Mouse (Mus musculus) CH12.LX (cell line): ENCODE measurements around the gene D130043K22Rik. TPM values are rescaled to one million over a fixed set of nuclear protein-coding genes. Genes with fewer than 3 reads are reported as not detected.

ENCODE experiments used
- DNase-seq: peaks from one replicate; pipeline ENCODE4 v3.0.0-alpha.2; 2013; ENCODE audit errors: extremely low read depth
- H3K27ac ChIP-seq: 2 replicates; pipeline ENCODE4 v1.5.1; 2012; ENCODE audit warnings: low read depth, mild to moderate bottlenecking, control low read depth, moderate library complexity; ENCODE audit not compliant: insufficient read depth
- H3K27me3 ChIP-seq: replicated peaks from 2 replicates; pipeline ENCODE3; 2012; ENCODE audit warnings: inconsistent platforms
- H3K36me3 ChIP-seq, 2 experiments: replicated peaks in 1 of 2; 2 replicates each; pipeline versions ENCODE3 to v1.6.1; 2012; ENCODE audit warnings: inconsistent platforms in 1 of 2, low read length in 1 of 2, mild to moderate bottlenecking in 1 of 2, mixed read lengths in 1 of 2, moderate library complexity in 1 of 2; ENCODE audit not compliant: control insufficient read depth in 1 of 2, insufficient read depth in 1 of 2
- H3K4me1 ChIP-seq, 2 experiments: 2 replicates each; pipeline ENCODE4 v1.6.1; 2012; ENCODE audit warnings: inconsistent platforms in 1 of 2, moderate library complexity in 1 of 2; ENCODE audit not compliant: insufficient read depth in 2 of 2, control insufficient read depth in 1 of 2
- H3K4me2 ChIP-seq: 2 replicates; pipeline ENCODE4 v1.6.1; 2012; ENCODE audit warnings: low read depth, mild to moderate bottlenecking, control low read depth; ENCODE audit not compliant: poor library complexity, insufficient read depth, severe bottlenecking
- H3K4me3 ChIP-seq, 3 experiments: fragments of 150-350 bp in 1 of 3; sonication (generic) in 1 of 3; replicated peaks in 1 of 3; 2 replicates each; pipeline versions ENCODE3 to v1.5.1; 2011 to 2012; ENCODE audit warnings: low read depth in 2 of 3, low read length in 2 of 3, mild to moderate bottlenecking in 2 of 3, moderate library complexity in 2 of 3, control low read depth in 1 of 3, improper control_type of control experiment in 1 of 3, inconsistent platforms in 1 of 3, mixed read lengths in 1 of 3; ENCODE audit not compliant: poor library complexity in 1 of 3
- H3K79me2 ChIP-seq: replicated peaks from 2 replicates; pipeline ENCODE4 v1.6.1; 2012; ENCODE audit warnings: mild to moderate bottlenecking, moderate library complexity; ENCODE audit not compliant: control insufficient read depth, poor library complexity, insufficient read depth, severe bottlenecking; ENCODE audit errors: extremely low read depth
- H3K9ac ChIP-seq: 2 replicates; pipeline ENCODE4 v1.6.1; 2012; ENCODE audit warnings: low read depth, mild to moderate bottlenecking, control low read depth, moderate library complexity; ENCODE audit not compliant: insufficient read depth
- H3K9me3 ChIP-seq: replicated peaks from 2 replicates; pipeline ENCODE3; 2012; ENCODE audit warnings: low read length, inconsistent platforms, mixed read lengths
- BHLHE40 ChIP-seq: IDR thresholded peaks from 2 replicates; pipeline ENCODE4 v1.6.1; 2011; ENCODE audit warnings: mild to moderate bottlenecking, low read depth, low read length, improper control_type of control experiment
- CHD2 ChIP-seq: IDR thresholded peaks from 2 replicates; pipeline ENCODE4 v1.6.1; 2011; ENCODE audit warnings: low read length, improper control_type of control experiment
- E2F4 ChIP-seq: IDR thresholded peaks from 2 replicates; pipeline ENCODE4 v1.6.1; 2011; ENCODE audit warnings: low read depth, low read length, improper control_type of control experiment; ENCODE audit not compliant: insufficient replicate concordance
- ELF1 ChIP-seq: IDR thresholded peaks from 2 replicates; pipeline ENCODE4 v1.6.1; 2014; ENCODE audit warnings: low read depth, mild to moderate bottlenecking, inconsistent platforms, low read length, improper control_type of control experiment
- GABPA ChIP-seq: IDR thresholded peaks from 2 replicates; pipeline ENCODE4 v1.6.1; 2012; ENCODE audit warnings: low read depth, low read length, improper control_type of control experiment, inconsistent platforms; ENCODE audit not compliant: insufficient replicate concordance
- HCFC1 ChIP-seq: IDR thresholded peaks from 2 replicates; pipeline ENCODE4 v1.6.1; 2012; ENCODE audit warnings: low read depth, mild to moderate bottlenecking, inconsistent platforms, low read length, improper control_type of control experiment
- JUN ChIP-seq: IDR thresholded peaks from 2 replicates; pipeline ENCODE4 v1.6.1; 2011; ENCODE audit warnings: low read depth, mild to moderate bottlenecking, low read length, improper control_type of control experiment, moderate library complexity; ENCODE audit not compliant: insufficient read depth
- KAT2A ChIP-seq: IDR thresholded peaks from 2 replicates; pipeline ENCODE4 v1.6.1; 2012; ENCODE audit warnings: low read length, improper control_type of control experiment, inconsistent platforms; ENCODE audit not compliant: insufficient replicate concordance
- MAFK ChIP-seq: IDR thresholded peaks from 2 replicates; pipeline ENCODE4 v1.6.1; 2011; ENCODE audit warnings: low read length, improper control_type of control experiment; ENCODE audit not compliant: insufficient replicate concordance
- MXI1 ChIP-seq: IDR thresholded peaks from 2 replicates; pipeline ENCODE4 v1.6.1; 2011; ENCODE audit warnings: mild to moderate bottlenecking, low read depth, low read length, improper control_type of control experiment
- NELFE ChIP-seq: IDR thresholded peaks from 2 replicates; pipeline ENCODE4 v1.6.1; 2011; ENCODE audit warnings: low read depth, low read length, improper control_type of control experiment
- NRF1 ChIP-seq: IDR thresholded peaks from 2 replicates; pipeline ENCODE4 v1.6.1; 2014; ENCODE audit warnings: low read depth, mild to moderate bottlenecking, inconsistent platforms, low read length, improper control_type of control experiment, moderate library complexity
- USF2 ChIP-seq: conservative IDR thresholded peaks from 2 replicates; pipeline ENCODE4 v1.6.1; 2011; ENCODE audit warnings: low read depth, low read length, improper control_type of control experiment
- ZMIZ1 ChIP-seq: IDR thresholded peaks from 2 replicates; pipeline ENCODE4 v1.6.1; 2012; ENCODE audit warnings: low read depth, mild to moderate bottlenecking, inconsistent platforms, low read length, improper control_type of control experiment
- dilution Hi-C: fragments of 300-500 bp; cut with MboI; formaldehyde crosslinking; loops from 2 replicates; pipeline ENCODE4 v1.14.3; 2020; ENCODE audit warnings: low sequenced_read_pairs; ENCODE audit not compliant: extremely low pct_unique_long_range_greater_than_20kb, extremely low pct_ligation_motif_present
- in situ Hi-C: fragments of 300-500 bp; cut with MboI; formaldehyde crosslinking; loops from 3 replicates; pipeline ENCODE4 v1.14.3; 2019; ENCODE audit warnings: low sequenced_read_pairs, low pct_ligation_motif_present, low pct_unique_long_range_greater_than_20kb, mixed read lengths
- polyA plus RNA-seq: library from polyadenylated mRNA; unstranded; fragments of >175 nt; gene quantifications from 2 replicates; pipeline ENCODE4 v1.2.1, GENCODE M21; 2012; ENCODE audit warnings: low read depth; ENCODE audit not compliant: insufficient read length
- total RNA-seq, 2 experiments: library from RNA; depleted of rRNA; stranded (reverse); fragments of 300-350 nt in 1 of 2; fragments of >200 nt in 1 of 2; gene quantifications; 2 replicates each; pipeline ENCODE4 v1.2.3; 2012 to 2014

The D130043K22Rik gene
- total and polyA plus RNA-seq, 3 experiments = 0.04 to 0.25 (median 0.05) TPM

GRCm38 (mm10) chr13:24901916-24902315 is 57.0 kb downstream of the D130043K22Rik start:
- Histone ChIP-seq H3K27me3 (no peaks in the 10 kb centered on the region), H3K79me2 (no peaks in the 10 kb centered on the region), H3K4me1 (peaks cover 0 to 8% of the 10 kb centered on the region in 2 experiments; a peak in 3 of 4 replicates), H3K4me2 (no peak overlapping the region), H3K9me3 (peaks cover 3% of the 10 kb centered on the region), H3K27ac (no peak overlapping the region), H3K9ac (no peak overlapping the region), H3K36me3 (no peaks in the 10 kb centered on the region), H3K4me3 (no peak overlapping the region)
- in situ Hi-C loops (loop anchor here (25.0 kb wide), 3 partner anchors 190 to 565 kb away; partner anchors contain the start of gene Cmah), dilution Hi-C loops (no loop called here)
- DNase-seq = no peak
- TF ChIP-seq NELFE (no peak), MAFK (no peak), USF2 (no peak), CHD2 (no peak), ELF1 (no peak)

GRCm38 (mm10) chr13:24903412-24903811 is 58.5 kb downstream of the D130043K22Rik start:
- in situ Hi-C loops = loop anchor here (25.0 kb wide), 3 partner anchors 191 to 566 kb away; partner anchors contain the start of gene Cmah
- dilution Hi-C loops = no loop called here
- Histone ChIP-seq H3K9ac (no peak overlapping the region), H3K9me3 (peaks cover 3% of the 10 kb centered on the region), H3K27ac (no peak overlapping the region), H3K27me3 (no peaks in the 10 kb centered on the region), H3K4me3 (no peak overlapping the region), H3K4me1 (peaks cover 0 to 18% of the 10 kb centered on the region in 2 experiments; a peak in 3 of 4 replicates), H3K36me3 (no peaks in the 10 kb centered on the region), H3K79me2 (no peaks in the 10 kb centered on the region), H3K4me2 (no peak overlapping the region)
- DNase-seq = no peak
- no peak for TF ChIP-seq NRF1
- TF ChIP-seq MXI1 = no peak
- no peak for TF ChIP-seq HCFC1
- TF ChIP-seq E2F4 = no peak
- no peak for TF ChIP-seq BHLHE40
- TF ChIP-seq ZMIZ1 = no peak
- TF ChIP-seq GABPA = no peak
- no peak for TF ChIP-seq KAT2A
- no peak for TF ChIP-seq JUN
